Mouse (Mus musculus): ENCODE results near the gene Ttc4. TPM values are rescaled to one million over a fixed set of nuclear protein-coding genes. Genes with fewer than 3 reads are reported as not detected.

Gene Ttc4
- 33.0 and 36.1 TPM in 2 replicates for polyA plus RNA-seq (2012; rRNA removed)

GRCm38 (mm10) chr4:106678442-106679118 is at the start of gene Ttc4:
Gene Ttc4 (minus strand): TSS chr4:106678944.

GRCm38 (mm10) chr4:106650833-106651527 is 27.8 kb downstream of the Ttc4 start, which contains the start of gene Pars2:
Gene Pars2 (plus strand): TSS chr4:106651069.

DNA sequence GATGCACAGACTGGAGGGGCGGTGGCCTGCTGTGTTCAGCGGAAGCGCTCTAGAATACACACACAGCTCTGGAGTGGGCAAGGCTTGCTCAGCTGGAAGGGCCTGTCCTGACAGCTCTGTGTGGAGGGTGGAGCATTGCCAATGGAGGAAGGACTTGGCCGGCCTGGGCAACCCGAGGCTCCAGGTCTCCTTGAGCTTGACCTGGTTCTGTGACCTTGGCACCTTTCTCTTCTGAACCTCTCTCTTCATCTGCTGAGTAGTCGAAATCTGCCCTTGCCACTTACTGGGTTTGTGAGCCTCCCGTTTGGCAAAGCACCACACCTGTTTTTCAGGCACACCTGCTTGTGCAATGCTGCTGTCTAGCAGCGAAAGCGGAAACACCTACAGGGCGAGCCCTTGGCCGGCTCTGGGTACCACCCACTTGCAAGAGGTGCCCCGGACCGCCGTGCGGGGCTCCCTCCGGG is 56.7 kb downstream of the Ttc4 start, which contains the start of gene Ttc22:
Gene Ttc22 (plus strand): TSS at position 403 of the 464 bp plus-strand sequence.

GRCm38 (mm10) chr4:106617056-106617455 is 61.7 kb downstream of the Ttc4 start, which contains the start of gene Lexm:
Gene Lexm (minus strand): TSS chr4:106617241.

Other genes starting within 250 kb of the Ttc4 start
- gene Pcsk9, start 214.6 kb downstream of the Ttc4 start, polyA plus RNA-seq (2012; rRNA removed) = 40.3 and 46.7 TPM in 2 replicates
- not detected in 2 replicates for gene Bsnd, start 186.7 kb downstream of the Ttc4 start, polyA plus RNA-seq (2012; rRNA removed)
- 46.5 and 52.4 TPM in 2 replicates for gene Dhcr24, start 117.9 kb downstream of the Ttc4 start, polyA plus RNA-seq (2012; rRNA removed)
- gene Lexm, start 61.7 kb downstream of the Ttc4 start, polyA plus RNA-seq (2012; rRNA removed) = 0.02 TPM in 2 replicates
- 0.02 TPM in 1 of 2 replicates, not detected in the other for gene Ttc22, start 56.5 kb downstream of the Ttc4 start, polyA plus RNA-seq (2012; rRNA removed)
- gene Pars2, start 27.9 kb downstream of the Ttc4 start, polyA plus RNA-seq (2012; rRNA removed) = 3.8 and 4.0 TPM in 2 replicates
- 0.24 and 0.37 TPM in 2 replicates for gene Mroh7, start 52.0 kb upstream of the Ttc4 start, polyA plus RNA-seq (2012; rRNA removed)
- gene Fam151a, start 54.9 kb upstream of the Ttc4 start, polyA plus RNA-seq (2012; rRNA removed) = 0.03 TPM in 1 of 2 replicates, not detected in the other
- 3.7 and 4.7 TPM in 2 replicates for gene Acot11, start 126.1 kb upstream of the Ttc4 start, polyA plus RNA-seq (2012; rRNA removed)
- gene Ssbp3, start 231.8 kb upstream of the Ttc4 start, polyA plus RNA-seq (2012; rRNA removed) = 49.0 and 53.0 TPM in 2 replicates